Mouse (Mus musculus) cerebellum, adult 9-10 months (tissue): Measurements from ENCODE around the gene Syngr2.
"Not testable (repeated sequence)": the region's sequence is repeated elsewhere in the genome, so short reads cannot be mapped to it uniquely, and the experiment has no call there.

Experiments used
- DNase-seq: peaks from one replicate; pipeline ENCODE4 v3.0.0; 2022

Syngr2 gene

GRCm38 (mm10) chr11:117814704-117815366 lies 5.4 kb downstream of the Syngr2 start:
- no peak for DNase-seq

- DNase-seq, result not testable (repeated sequence)
Observed at GRCm38 (mm10) chr11:117815850-117816249, 6.4 kb downstream of the Syngr2 start.

- no peak for DNase-seq
Observed at GRCm38 (mm10) chr11:117816389-117816996, 7.0 kb downstream of the Syngr2 start.

GRCm38 (mm10) chr11:117819095-117819494 lies 9.6 kb downstream of the Syngr2 start:
- DNase-seq, result no peak

- no peak for DNase-seq
Observed at GRCm38 (mm10) chr11:117820173-117820572, 10.7 kb downstream of the Syngr2 start.

GRCm38 (mm10) chr11:117821868-117822267 lies 12.4 kb downstream of the Syngr2 start:
- DNase-seq, result no peak

GRCm38 (mm10) chr11:117822728-117823241 lies 13.3 kb downstream of the Syngr2 start:
- DNase-seq, result no peak

- no peak for DNase-seq
Observed at GRCm38 (mm10) chr11:117823411-117823810, 13.9 kb downstream of the Syngr2 start.

GRCm38 (mm10) chr11:117824060-117824969 lies 14.8 kb downstream of the Syngr2 start:
- peak; percentile 79 for DNase-seq

- no peak for DNase-seq
Observed at GRCm38 (mm10) chr11:117825333-117826101, 16.0 kb downstream of the Syngr2 start, which contains the start of the genes Afmid and Tk1. Gene Afmid, plus strand, starts transcription at chr11:117825924. Gene Tk1, minus strand, starts transcription at chr11:117826092.

- no peak for DNase-seq
Observed at GRCm38 (mm10) chr11:117826164-117826563, 16.7 kb downstream of the Syngr2 start.

GRCm38 (mm10) chr11:117826916-117827315 lies 17.4 kb downstream of the Syngr2 start:
- DNase-seq, result no peak

GRCm38 (mm10) chr11:117827386-117827785 lies 17.9 kb downstream of the Syngr2 start:
- DNase-seq, result no peak

GRCm38 (mm10) chr11:117828149-117828887 lies 18.9 kb downstream of the Syngr2 start:
- DNase-seq, result no peak

GRCm38 (mm10) chr11:117828888-117829604 lies 19.6 kb downstream of the Syngr2 start:
- DNase-seq, result no peak

- DNase-seq, result no peak
Observed at GRCm38 (mm10) chr11:117829671-117830215, 20.3 kb downstream of the Syngr2 start.

- no peak for DNase-seq
Observed at GRCm38 (mm10) chr11:117830401-117830800, 20.9 kb downstream of the Syngr2 start.

GRCm38 (mm10) chr11:117832086-117832969 lies 22.9 kb downstream of the Syngr2 start:
- peak; percentile 50 for DNase-seq

GRCm38 (mm10) chr11:117833509-117833908 lies 24.0 kb downstream of the Syngr2 start:
- not testable (repeated sequence) for DNase-seq

GRCm38 (mm10) chr11:117834086-117834485 lies 24.6 kb downstream of the Syngr2 start:
- DNase-seq, result no peak
